Mouse (Mus musculus) hindbrain, embryonic 16.5 days (tissue): ENCODE results near the gene B430306N03Rik. TPM values are rescaled to one million over a fixed set of nuclear protein-coding genes. Genes with fewer than 3 reads are reported as not detected.
A peak's percentile ranks its signal among the peaks of the same experiment; 100 is the strongest.

Source experiments
- ATAC-seq: fragments of 200-750 bp; cut with Nextera tagmentation; 2 replicates; pipeline ENCODE4 v1.8.0; 2017; ENCODE audit warnings: moderate TSS enrichment, moderate library complexity
- H3K27ac ChIP-seq: fragments of 300-500 bp; sonication (generic); 2 replicates; pipeline ENCODE4 v1.5.1; 2014; ENCODE audit warnings: low read depth, mild to moderate bottlenecking, control low read depth, low read length, moderate library complexity
- H3K27me3 ChIP-seq: fragments of 300-500 bp; sonication (generic); replicated peaks from 2 replicates; pipeline ENCODE4 v1.6.1; 2014; ENCODE audit warnings: low read length; ENCODE audit not compliant: control insufficient read depth, insufficient read depth
- H3K36me3 ChIP-seq: fragments of 300-500 bp; sonication (generic); 2 replicates; pipeline ENCODE4 v1.6.1; 2014; ENCODE audit warnings: mild to moderate bottlenecking, low read length, moderate library complexity, mixed read lengths; ENCODE audit not compliant: control insufficient read depth, insufficient read depth
- H3K4me1 ChIP-seq: fragments of 300-500 bp; sonication (generic); 2 replicates; pipeline ENCODE4 v1.6.1; 2014; ENCODE audit warnings: low read depth, low read length; ENCODE audit not compliant: control insufficient read depth, insufficient read depth
- H3K4me2 ChIP-seq: fragments of 300-500 bp; sonication (generic); 2 replicates; pipeline ENCODE4 v1.6.1; 2014; ENCODE audit warnings: mild to moderate bottlenecking, low read length, control low read depth, moderate library complexity
- H3K4me3 ChIP-seq: fragments of 300-500 bp; sonication (generic); 2 replicates; pipeline ENCODE4 v1.5.1; 2014; ENCODE audit warnings: mild to moderate bottlenecking, low read length, control low read depth, moderate library complexity
- H3K9ac ChIP-seq: fragments of 300-500 bp; sonication (generic); 2 replicates; pipeline ENCODE4 v1.6.1; 2014; ENCODE audit warnings: low read depth, mild to moderate bottlenecking, control low read depth, low read length, moderate library complexity
- H3K9me3 ChIP-seq: fragments of 300-500 bp; sonication (generic); 2 replicates; pipeline ENCODE4 v1.6.1; 2014; ENCODE audit warnings: mild to moderate bottlenecking, low read length, moderate library complexity; ENCODE audit not compliant: control insufficient read depth
- WGBS: fragments of 180-500 bp; shearing (Covaris S2); extraction: QIAGEN DNeasy Blood & Tissue Kit; methylation state at CpG from one replicate; pipeline ENCODE4 v1.1.7; 2014; 5-methylcytosine and 5-hydroxymethylcytosine counted together
- polyA plus RNA-seq: library from polyadenylated mRNA; unstranded; fragments of >200 nt; fragmentation: Nextera tagmentation; extraction: Ambion mirVana; gene quantifications from 2 replicates; pipeline ENCODE4 v1.2.1, GENCODE M21; 2015

The B430306N03Rik gene
- polyA plus RNA-seq, 1 experiment from 2014 or later, result 0.06 TPM

DNA sequence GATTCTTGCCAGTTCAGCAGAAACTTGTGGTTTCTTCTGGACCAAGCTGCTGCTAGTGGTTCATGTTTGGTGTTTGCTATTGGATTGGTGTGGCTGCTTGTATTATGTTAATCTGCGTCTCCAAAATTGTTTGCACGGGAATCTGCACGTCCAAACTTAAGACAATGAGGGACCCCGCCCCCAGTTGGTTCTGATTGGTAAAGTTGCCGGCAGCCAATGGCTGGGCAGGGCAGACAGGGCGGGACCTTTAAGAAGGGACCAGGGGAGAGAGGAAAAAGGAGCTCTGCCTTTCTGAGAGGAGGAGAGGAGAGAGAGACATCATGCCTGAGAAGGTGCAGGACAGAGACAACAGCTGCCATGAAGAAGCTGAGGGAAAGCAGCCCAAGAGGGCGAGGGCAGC lies 40.2 kb upstream of the B430306N03Rik start:
- no peaks in the 10 kb centered on the region for H3K36me3 ChIP-seq
- no peak overlapping the region for H3K4me2 ChIP-seq
- no peak overlapping the region for H3K9ac ChIP-seq
- H3K9me3 ChIP-seq, result no peaks in the 10 kb centered on the region
- H3K4me1 ChIP-seq, result no peaks in the 10 kb centered on the region
- no peak overlapping the region for H3K4me3 ChIP-seq
- no peak overlapping the region for H3K27ac ChIP-seq
- no peak for ATAC-seq
- WGBS, result 69% methylated on average over 7 of the region's 7 CpGs
- no peaks in the 10 kb centered on the region for H3K27me3 ChIP-seq

DNA sequence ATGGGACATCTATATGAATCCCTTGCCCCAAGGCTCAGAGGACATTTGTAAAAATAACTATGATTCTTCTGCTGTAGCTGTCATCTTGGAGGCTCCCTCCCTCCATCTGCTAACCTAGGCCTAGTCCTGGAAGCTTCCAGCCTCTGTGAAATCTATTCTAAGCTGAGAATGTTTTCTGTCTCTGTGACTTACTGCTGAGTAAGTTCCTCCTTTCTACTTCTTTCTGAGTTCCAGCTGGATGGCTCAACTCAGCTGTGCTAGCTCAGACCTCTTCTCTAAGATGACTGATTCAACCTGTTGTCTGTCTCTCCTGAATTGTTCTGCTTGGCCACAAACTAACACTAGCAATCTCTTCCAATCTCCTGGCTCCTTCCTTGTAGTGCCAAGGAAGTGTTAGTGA lies 37.6 kb upstream of the B430306N03Rik start:
- no peak for ATAC-seq
- Histone ChIP-seq H3K9ac (no peak overlapping the region), H3K4me3 (no peak overlapping the region), H3K27me3 (no peaks in the 10 kb centered on the region), H3K27ac (no peak overlapping the region), H3K9me3 (no peaks in the 10 kb centered on the region), H3K36me3 (no peaks in the 10 kb centered on the region), H3K4me1 (no peaks in the 10 kb centered on the region; the same call in 1 of the 2 replicates), H3K4me2 (no peak overlapping the region)

DNA sequence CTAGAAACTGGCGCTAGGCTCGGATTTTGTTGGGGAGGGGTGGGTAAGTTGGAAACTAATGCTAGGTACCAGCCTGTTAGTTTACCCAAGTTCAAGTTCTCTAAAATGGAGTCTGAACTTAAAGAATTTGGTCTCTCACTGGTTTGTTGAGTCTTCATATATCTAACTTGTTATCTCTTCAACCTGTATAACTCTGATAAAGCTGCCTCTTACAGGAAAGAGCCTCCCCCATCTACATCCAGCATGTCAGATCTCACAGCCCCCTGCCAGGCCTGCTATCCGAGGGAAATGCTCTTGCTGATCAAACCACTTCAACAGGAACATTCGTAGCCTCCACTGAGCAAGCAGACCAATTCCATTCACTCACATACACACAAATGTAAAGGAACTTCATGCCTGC lies 36.9 kb upstream of the B430306N03Rik start:
- Histone ChIP-seq H3K27ac (no peak overlapping the region), H3K27me3 (no peaks in the 10 kb centered on the region), H3K36me3 (no peaks in the 10 kb centered on the region), H3K4me2 (no peak overlapping the region), H3K9ac (no peak overlapping the region), H3K9me3 (no peaks in the 10 kb centered on the region), H3K4me1 (no peaks in the 10 kb centered on the region; the same call in 1 of the 2 replicates), H3K4me3 (no peak overlapping the region)
- ATAC-seq, result no peak
- 89% methylated on average over 4 of the region's 4 CpGs for WGBS

DNA sequence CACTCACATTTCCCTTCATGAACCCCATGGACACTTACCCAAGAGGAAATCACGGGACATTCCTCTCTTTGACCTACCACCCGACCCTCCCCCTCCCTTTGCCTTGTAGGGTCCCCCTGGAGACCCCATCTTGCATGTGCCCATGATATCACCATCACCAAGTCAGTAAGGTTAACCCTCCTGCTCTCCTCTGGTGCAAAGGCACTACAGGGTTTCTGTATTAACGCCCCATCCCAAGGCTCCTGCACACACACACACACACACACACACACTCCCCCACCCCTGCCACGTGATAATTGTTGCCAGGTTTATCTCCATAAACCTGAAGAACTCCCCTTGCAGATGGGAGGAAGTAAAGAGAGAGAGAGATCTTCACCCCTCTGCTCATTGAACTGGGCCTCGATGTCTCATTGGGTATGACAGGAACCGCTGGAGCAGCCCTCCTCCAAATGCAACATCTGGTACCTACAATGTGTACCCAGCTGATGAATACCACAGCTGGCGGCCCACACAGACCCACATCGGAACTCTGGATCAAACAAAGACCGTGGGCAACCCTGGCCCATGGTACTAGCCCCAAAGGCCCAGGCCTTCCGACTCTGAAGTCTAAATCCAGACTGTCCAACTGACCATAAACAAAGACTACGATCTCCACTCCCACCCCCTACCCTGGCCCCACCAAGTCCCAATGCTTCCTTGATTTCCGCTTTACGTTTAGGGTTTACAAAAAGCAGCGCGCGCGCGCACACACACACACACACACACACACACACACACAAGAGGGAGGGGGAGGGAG lies 34.8 kb upstream of the B430306N03Rik start:
- Histone ChIP-seq H3K4me1 (no peaks in the 10 kb centered on the region; the same call in 1 of the 2 replicates), H3K27me3 (no peaks in the 10 kb centered on the region), H3K36me3 (no peaks in the 10 kb centered on the region), H3K4me3 (peak overlapping the region; percentile 32), H3K9me3 (no peaks in the 10 kb centered on the region), H3K9ac (peak overlapping the region; percentile 42; the same call in 1 of the 2 replicates), H3K27ac (no peak overlapping the region), H3K4me2 (peak overlapping the region; percentile 58)
- WGBS, result 28% methylated on average over 18 of the region's 18 CpGs
- ATAC-seq, result peak; percentile 37; the same call in 1 of the 2 replicates

DNA sequence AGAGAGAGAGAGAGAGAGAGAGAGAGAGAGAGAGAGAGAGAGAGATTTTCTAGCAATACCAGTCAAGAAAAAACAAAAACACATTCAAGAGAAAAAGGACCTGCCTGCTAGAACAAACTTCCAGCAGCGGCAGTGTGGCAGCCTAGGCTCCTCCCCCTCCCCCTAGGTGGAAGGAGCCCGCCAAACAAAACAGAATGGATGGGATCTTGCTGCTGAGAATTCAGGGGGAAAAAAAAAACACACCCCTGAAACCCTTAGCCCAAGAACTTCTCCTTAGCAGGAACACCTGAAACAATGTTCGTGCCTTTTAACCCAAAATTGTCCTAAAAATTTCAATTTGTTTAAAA lies 34.2 kb upstream of the B430306N03Rik start:
- 5% methylated on average over 3 of the region's 3 CpGs for WGBS
- H3K36me3 ChIP-seq, result no peaks in the 10 kb centered on the region
- peak overlapping the region; percentile 58 for H3K4me2 ChIP-seq
- peak overlapping the region; percentile 32 for H3K4me3 ChIP-seq
- H3K9me3 ChIP-seq, result no peaks in the 10 kb centered on the region
- ATAC-seq, result peak; percentile 56; the same call in 1 of the 2 replicates
- H3K27me3 ChIP-seq, result no peaks in the 10 kb centered on the region
- no peaks in the 10 kb centered on the region; the same call in 1 of the 2 replicates for H3K4me1 ChIP-seq
- H3K27ac ChIP-seq, result no peak overlapping the region
- H3K9ac ChIP-seq, result peak overlapping the region; percentile 42; the same call in 1 of the 2 replicates

DNA sequence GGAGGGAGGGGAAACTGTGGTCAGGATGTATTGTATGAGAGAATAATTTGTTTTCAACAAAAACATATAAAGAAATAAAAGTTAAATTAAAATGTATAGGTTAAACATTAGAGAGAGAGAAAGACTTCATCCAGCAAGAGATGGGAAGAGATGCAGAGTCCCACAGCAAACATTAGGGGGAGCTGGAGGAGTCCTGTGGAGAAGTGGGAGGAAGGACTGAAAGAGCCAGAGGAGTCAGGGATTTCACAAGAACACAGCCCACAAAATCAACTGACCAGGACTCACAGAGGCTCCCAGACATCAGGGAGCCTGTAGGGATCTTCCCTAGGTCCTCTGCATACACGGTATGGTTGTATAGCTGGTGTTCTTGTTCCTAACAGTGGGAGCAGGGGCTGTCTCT lies 29.2 kb upstream of the B430306N03Rik start:
- Histone ChIP-seq H3K27me3 (no peaks in the 10 kb centered on the region), H3K27ac (no peak overlapping the region), H3K4me3 (no peak overlapping the region), H3K9ac (no peak overlapping the region), H3K4me1 (no peaks in the 10 kb centered on the region; the same call in 1 of the 2 replicates), H3K9me3 (peaks cover 5% of the 10 kb centered on the region; the same call in 1 of the 2 replicates), H3K4me2 (no peak overlapping the region), H3K36me3 (no peaks in the 10 kb centered on the region)
- 75% methylated on average over 1 of the region's 1 CpGs for WGBS
- no peak for ATAC-seq

DNA sequence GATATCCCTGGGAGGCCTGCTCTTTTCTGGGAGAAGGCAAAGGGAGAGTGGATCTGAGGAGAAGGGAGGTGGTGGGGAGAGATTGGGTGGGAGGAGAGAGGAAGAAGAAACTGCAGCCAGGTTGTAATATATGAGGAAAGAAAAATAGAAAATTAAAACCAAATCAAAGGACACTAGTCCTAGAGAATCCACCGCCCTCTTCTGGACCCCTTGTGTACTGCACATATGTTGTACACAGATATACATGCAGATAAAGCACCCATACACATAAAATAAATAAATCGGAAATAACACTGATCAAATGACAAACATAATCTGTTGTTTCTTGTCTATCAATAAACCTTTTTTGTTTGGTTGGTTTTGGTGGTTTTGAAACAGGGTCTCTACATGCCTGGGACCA lies 28.7 kb upstream of the B430306N03Rik start:
- no peaks in the 10 kb centered on the region; the same call in 1 of the 2 replicates for H3K4me1 ChIP-seq
- no peak overlapping the region for H3K9ac ChIP-seq
- no peak overlapping the region for H3K27ac ChIP-seq
- ATAC-seq, result no peak
- 65% methylated on average over 2 of the region's 2 CpGs for WGBS
- H3K27me3 ChIP-seq, result no peaks in the 10 kb centered on the region
- peaks cover 5% of the 10 kb centered on the region; the same call in 1 of the 2 replicates for H3K9me3 ChIP-seq
- no peaks in the 10 kb centered on the region for H3K36me3 ChIP-seq
- no peak overlapping the region for H3K4me2 ChIP-seq
- no peak overlapping the region for H3K4me3 ChIP-seq

DNA sequence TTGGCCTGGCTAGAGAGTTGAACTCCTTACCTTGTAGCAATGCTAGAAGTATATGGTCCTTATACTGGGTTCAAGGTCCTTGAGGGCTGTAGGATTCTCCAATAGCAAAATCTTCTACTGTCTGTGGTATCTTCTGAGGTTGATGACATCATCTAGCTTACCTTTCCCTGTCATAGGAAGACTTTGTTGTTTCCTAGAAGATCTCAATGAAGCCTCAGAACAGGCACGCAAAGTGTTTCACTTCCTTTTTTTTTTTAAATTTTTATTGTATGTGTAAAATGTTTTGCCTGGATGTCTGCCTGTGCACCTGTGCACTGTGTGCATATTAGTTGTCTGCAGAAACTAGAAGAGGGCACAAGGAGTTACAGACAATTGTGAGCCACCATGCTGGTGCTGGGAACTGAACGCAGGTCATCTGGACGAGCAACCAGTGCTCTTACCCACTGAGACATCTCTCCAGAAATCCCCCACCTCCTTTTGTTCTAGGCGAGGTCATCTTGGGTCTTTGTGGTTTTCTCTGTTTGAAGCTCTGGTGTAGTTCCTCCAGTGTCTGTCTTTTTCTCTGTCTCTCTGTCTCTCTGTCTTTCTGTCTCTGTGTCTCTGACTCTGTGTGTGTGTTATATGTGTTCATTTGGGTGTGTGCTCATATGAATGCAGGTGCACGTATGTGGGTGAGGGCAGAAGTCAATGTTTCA lies 22.3 kb upstream of the B430306N03Rik start:
- Histone ChIP-seq H3K4me3 (no peak overlapping the region), H3K4me1 (no peaks in the 10 kb centered on the region), H3K9ac (no peak overlapping the region), H3K27me3 (no peaks in the 10 kb centered on the region), H3K36me3 (no peaks in the 10 kb centered on the region), H3K27ac (no peak overlapping the region), H3K9me3 (peaks cover 4% of the 10 kb centered on the region; the same call in 1 of the 2 replicates), H3K4me2 (no peak overlapping the region)
- no peak for ATAC-seq
- 86% methylated on average over 5 of the region's 5 CpGs for whole genome bisulfite sequencing

DNA sequence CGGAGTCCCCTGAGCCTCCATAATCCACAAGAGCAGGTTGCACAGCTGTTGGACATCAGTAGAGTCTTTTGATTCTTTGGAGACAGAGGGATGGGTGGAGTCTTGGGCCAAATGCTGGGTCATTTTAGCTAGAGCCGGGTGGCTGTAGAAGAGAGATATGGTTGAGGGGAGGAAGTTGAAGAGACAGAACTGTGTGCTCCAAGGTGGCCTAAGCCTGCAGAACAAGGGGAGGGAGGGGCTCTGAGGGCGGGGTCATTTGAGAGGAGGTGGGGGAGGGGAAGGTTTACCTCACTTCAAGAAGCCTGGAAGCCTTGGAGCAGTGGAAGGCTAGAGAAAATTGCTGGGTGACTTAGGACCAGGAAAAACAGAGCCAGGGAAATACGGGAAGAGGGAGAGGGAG lies 16.7 kb upstream of the B430306N03Rik start, which contains the start of gene Treml2:
TSS of gene Treml2 (plus strand) at position 296 of the 400 bp plus-strand sequence.
- WGBS, result 33% methylated on average over 4 of the region's 4 CpGs
- Histone ChIP-seq H3K9ac (no peak within 1 kb of the TSS), H3K4me1 (no peaks in the 10 kb centered on the region), H3K4me2 (no peak within 1 kb of the TSS), H3K4me3 (no peak within 1 kb of the TSS), H3K27me3 (no peaks in the 10 kb centered on the region), H3K27ac (no peak within 1 kb of the TSS), H3K9me3 (no peaks in the 10 kb centered on the region), H3K36me3 (no peaks in the 10 kb centered on the region)
- ATAC-seq, result no peak
